Comparison of ENCODE assay signal across 17 mouse cellular contexts in the genomic region with DNA sequence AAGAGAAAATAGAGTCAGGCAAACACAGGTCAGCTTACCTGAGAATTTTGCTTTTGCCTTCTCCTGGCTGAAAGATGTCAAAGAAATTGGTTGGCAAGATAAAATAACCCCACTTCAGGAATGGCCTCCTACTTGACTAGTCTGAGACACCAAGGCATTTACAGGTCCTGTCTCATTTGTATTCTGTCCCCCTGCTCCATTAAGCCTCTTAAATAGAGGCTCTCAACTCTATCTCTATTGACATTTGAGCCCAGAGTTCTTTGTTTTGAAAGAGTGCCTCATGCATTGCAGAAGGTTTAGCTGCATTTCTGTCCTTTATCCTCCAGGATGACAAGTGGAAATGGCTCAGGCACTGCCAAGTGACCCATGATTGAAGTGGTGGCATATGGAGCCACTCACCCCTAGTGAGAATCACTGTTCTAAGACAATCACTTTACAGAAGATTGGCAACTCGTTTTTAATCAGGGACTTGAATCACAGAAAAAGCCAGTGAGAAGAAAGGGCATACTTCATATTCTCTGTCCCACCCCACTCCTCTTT. TPM values are rescaled to one million over a fixed set of nuclear protein-coding genes. Genes with fewer than 3 reads are reported as not detected.
A peak's percentile ranks its signal among the peaks of the same experiment; 100 is the strongest.
DNase-seq lines count a peak whose midpoint lies in the region; ATAC-seq lines count a peak whose summit lies in the region.
"Had no signal": no experiment of that assay in that cellular context is flagged by ENCODE, and none has a peak within 500 bp of the region (broad histone marks: within the 10 kb centered on the region; RNA-seq: fewer than 3 reads in every experiment).

No protein-coding gene starts in this region.

- H3K4me3 ChIP-seq in kidney, embryonic 16.5 days (ENCODE audit: low read length) = no peak overlapping the region
- H3K4me3 ChIP-seq in forebrain, embryonic 14.5 days (ENCODE audit: low read depth, low read length) = no peak overlapping the region
- no peak overlapping the region for H3K4me3 ChIP-seq in midbrain, embryonic 15.5 days
- no peak overlapping the region for H3K4me3 ChIP-seq in heart, embryonic 10.5 days
- H3K4me3 ChIP-seq: embryonic facial prominence, embryonic 12.5 days; intestine, embryonic 15.5 days; left cerebral cortex, adult 2 months; myocyte had no signal

- 20% methylated on average over 1 of the region's 1 CpGs for WGBS in kidney, embryonic 16.5 days
- 3% methylated on average over 1 of the region's 1 CpGs for WGBS in forebrain, embryonic 14.5 days
- WGBS in midbrain, embryonic 15.5 days = 6% methylated on average over 1 of the region's 1 CpGs
- 27% methylated on average over 1 of the region's 1 CpGs for WGBS in heart, embryonic 10.5 days

- peak; percentile 46 for ATAC-seq in kidney, embryonic 16.5 days (ENCODE audit: low FRiP score, low TSS enrichment)
- peak; percentile 85 for ATAC-seq in forebrain, embryonic 14.5 days
- ATAC-seq in midbrain, embryonic 15.5 days (replicated peaks) = peak; percentile 50; the same call in 1 of the 2 replicates
- ATAC-seq: intestine, embryonic 15.5 days; lung, postnatal 0 days had no signal

- H3K9me3 ChIP-seq in kidney, embryonic 16.5 days (ENCODE audit: low read length) = no peaks in the 10 kb centered on the region
- H3K9me3 ChIP-seq in forebrain, embryonic 14.5 days (replicated peaks; ENCODE audit: control insufficient read depth, low read length) = no peaks in the 10 kb centered on the region
- no peaks in the 10 kb centered on the region for H3K9me3 ChIP-seq in midbrain, embryonic 15.5 days
- H3K9me3 ChIP-seq in heart, embryonic 10.5 days = no peaks in the 10 kb centered on the region
- H3K9me3 ChIP-seq: embryonic facial prominence, embryonic 12.5 days; intestine, embryonic 15.5 days had no signal

- peaks cover 11% of the 10 kb centered on the region for H3K4me1 ChIP-seq in kidney, embryonic 16.5 days (ENCODE audit: insufficient read depth, low read length)
- peaks cover 3% of the 10 kb centered on the region for H3K4me1 ChIP-seq in forebrain, embryonic 14.5 days (ENCODE audit: control insufficient read depth, insufficient read depth, low read length)
- peaks cover 10% of the 10 kb centered on the region; the same call in 1 of the 2 replicates for H3K4me1 ChIP-seq in midbrain, embryonic 15.5 days
- peaks cover 11% of the 10 kb centered on the region; the same call in 1 of the 2 replicates for H3K4me1 ChIP-seq in heart, embryonic 10.5 days
- H3K4me1 ChIP-seq: intestine, embryonic 15.5 days had no signal

- H3K27me3 ChIP-seq in kidney, embryonic 16.5 days (ENCODE audit: insufficient read depth, low read length) = no peaks in the 10 kb centered on the region
- 0 out of 2 replicates have a peak, but pooled peaks cover 3% of the 10 kb centered on the region for H3K27me3 ChIP-seq in forebrain, embryonic 14.5 days (replicated peaks; ENCODE audit: control insufficient read depth, insufficient read depth, low read length)
- H3K27me3 ChIP-seq in midbrain, embryonic 15.5 days (replicated peaks) = peaks cover 8% of the 10 kb centered on the region
- H3K27me3 ChIP-seq in heart, embryonic 10.5 days (ENCODE audit: insufficient read depth, poor library complexity, severe bottlenecking) = no peaks in the 10 kb centered on the region
- H3K27me3 ChIP-seq: intestine, embryonic 15.5 days had no signal

- no peaks in the 10 kb centered on the region for H3K36me3 ChIP-seq in kidney, embryonic 16.5 days (ENCODE audit: insufficient read depth, low read length)
- H3K36me3 ChIP-seq in forebrain, embryonic 14.5 days (ENCODE audit: control insufficient read depth, insufficient read depth, low read length) = no peaks in the 10 kb centered on the region
- no peaks in the 10 kb centered on the region for H3K36me3 ChIP-seq in midbrain, embryonic 15.5 days (replicated peaks)
- no peaks in the 10 kb centered on the region for H3K36me3 ChIP-seq in heart, embryonic 10.5 days
- H3K36me3 ChIP-seq: embryonic facial prominence, embryonic 12.5 days; intestine, embryonic 15.5 days had no signal

- no peak overlapping the region for H3K4me2 ChIP-seq in kidney, embryonic 16.5 days (replicated peaks; ENCODE audit: low read depth, low read length)
- H3K4me2 ChIP-seq in forebrain, embryonic 14.5 days (ENCODE audit: low read length) = no peak overlapping the region
- no peak overlapping the region for H3K4me2 ChIP-seq in midbrain, embryonic 15.5 days
- H3K4me2 ChIP-seq: embryonic facial prominence, embryonic 12.5 days; intestine, embryonic 15.5 days had no signal

- H3K9ac ChIP-seq in kidney, embryonic 16.5 days (replicated peaks; ENCODE audit: low read length) = no peak overlapping the region
- no peak overlapping the region for H3K9ac ChIP-seq in forebrain, embryonic 14.5 days (ENCODE audit: low read length)
- H3K9ac ChIP-seq in midbrain, embryonic 15.5 days = no peak overlapping the region
- H3K9ac ChIP-seq: embryonic facial prominence, embryonic 12.5 days; intestine, embryonic 15.5 days had no signal

- no peak for DNase-seq in kidney, postnatal 36 days
- DNase-seq in cerebellum, adult 9-11 months = peak; percentile 64
- peak; percentile 64 for DNase-seq in forebrain, embryonic 14.5 days (ENCODE audit: low spot score)
- DNase-seq in heart, embryonic 10.5 days (ENCODE audit: low spot score) = no peak
- DNase-seq in ovary, postnatal 14 days (ENCODE audit: low spot score) = no peak
- no peak for DNase-seq in kidney, adult 18-20 months
- DNase-seq: gastrocnemius, postnatal 36 days; spleen, adult 18-20 months had no signal

- no peak overlapping the region for H3K27ac ChIP-seq in kidney, embryonic 16.5 days (ENCODE audit: low read length)
- H3K27ac ChIP-seq in forebrain, embryonic 14.5 days (ENCODE audit: low read depth, low read length) = no peak overlapping the region
- no peak overlapping the region for H3K27ac ChIP-seq in midbrain, embryonic 15.5 days
- H3K27ac ChIP-seq in heart, embryonic 10.5 days = no peak overlapping the region
- H3K27ac ChIP-seq: embryonic facial prominence, embryonic 12.5 days; intestine, embryonic 15.5 days; left cerebral cortex, adult 2 months had no signal

RNA-seq across cellular contexts. Expression of a gene that starts 42.1 kb away (rescaled TPM):
- not detected in 2 replicates for polyA plus RNA-seq in kidney, embryonic 16.5 days (2015; fragmentation: Nextera tagmentation; extraction: Ambion mirVana)
- polyA plus RNA-seq in forebrain, embryonic 14.5 days (2014; fragmentation: Nextera tagmentation; extraction: Ambion mirVana) = not detected in 2 replicates
- polyA plus RNA-seq in midbrain, embryonic 15.5 days (2015; fragmentation: Nextera tagmentation; extraction: Ambion mirVana) = not detected in 2 replicates
- polyA plus RNA-seq in heart, embryonic 10.5 days (2016; fragmentation: Nextera tagmentation; extraction: Ambion mirVana) = not detected in 2 replicates
- polyA plus RNA-seq: embryonic facial prominence, embryonic 12.5 days; heart, postnatal 0 days; intestine, embryonic 15.5 days; liver, adult 2 months; lung, postnatal 0 days; myocyte had no signal

Comparison
In these comparisons a context has a peak if more than half of its experiments do, and no peak if none do; other contexts are left out.
1. DNase-seq: peak in cerebellum, adult 9-11 months (single experiment) and forebrain, embryonic 14.5 days (single experiment); none in kidney, postnatal 36 days (0 of 2), heart, embryonic 10.5 days (single experiment), ovary, postnatal 14 days (single experiment) and kidney, adult 18-20 months (single experiment).
2. Peak in every context shown above with its lines, with median percentiles within 50 percentile points of each other: ATAC-seq.